Mouse (Mus musculus) MEL (cell line): ENCODE data around the gene Dnmt3l. TPM values are rescaled to one million over a fixed set of nuclear protein-coding genes. Genes with fewer than 3 reads are reported as not detected.

ENCODE experiments used
- DNase-seq: peaks from one replicate; pipeline ENCODE4 v3.0.0; 2011; ENCODE audit warnings: low read depth, low spot score
- H3K27ac ChIP-seq: 2 replicates; pipeline ENCODE4 v1.5.1; 2012; ENCODE audit warnings: low read depth, mild to moderate bottlenecking, control low read depth, low read length, moderate library complexity; ENCODE audit not compliant: control insufficient read depth
- H3K27me3 ChIP-seq, 2 experiments: fragments of 150-350 bp in 1 of 2; sonication (generic) in 1 of 2; 2 replicates each; pipeline ENCODE4 v1.6.1; 2012; ENCODE audit warnings: low read length in 2 of 2, mild to moderate bottlenecking in 2 of 2, improper control_type of control experiment in 1 of 2, moderate library complexity in 1 of 2; ENCODE audit not compliant: insufficient read depth in 2 of 2, control insufficient read depth in 1 of 2
- H3K36me3 ChIP-seq, 2 experiments: 2 replicates each; pipeline ENCODE4 v1.6.1; 2012 to 2014; ENCODE audit warnings: low read length in 2 of 2, improper control_type of control experiment in 1 of 2, inconsistent platforms in 1 of 2, mild to moderate bottlenecking in 1 of 2; ENCODE audit not compliant: insufficient read depth in 2 of 2, control insufficient read depth in 1 of 2
- H3K4me1 ChIP-seq, 2 experiments: fragments of 150-350 bp in 1 of 2; sonication (generic) in 1 of 2; 2 replicates each; pipeline ENCODE4 v1.6.1; 2012; ENCODE audit warnings: low read length in 2 of 2, improper control_type of control experiment in 1 of 2, mild to moderate bottlenecking in 1 of 2; ENCODE audit not compliant: insufficient read depth in 2 of 2, control insufficient read depth in 1 of 2
- H3K4me3 ChIP-seq, 2 experiments: fragments of 150-350 bp in 1 of 2; sonication (generic) in 1 of 2; 2 replicates each; pipeline ENCODE4 v1.5.1; 2012; ENCODE audit warnings: low read depth in 2 of 2, low read length in 2 of 2, mild to moderate bottlenecking in 2 of 2, moderate library complexity in 2 of 2, control low read depth in 1 of 2, improper control_type of control experiment in 1 of 2; ENCODE audit not compliant: control insufficient read depth in 1 of 2, insufficient read depth in 1 of 2
- H3K79me2 ChIP-seq: 2 replicates; pipeline ENCODE4 v1.6.1; 2012; ENCODE audit warnings: mild to moderate bottlenecking, low read length, moderate library complexity; ENCODE audit not compliant: control insufficient read depth, poor library complexity, insufficient read depth
- H3K9ac ChIP-seq: 2 replicates; pipeline ENCODE4 v1.6.1; 2012; ENCODE audit warnings: low read depth, mild to moderate bottlenecking, control low read depth, low read length, moderate library complexity; ENCODE audit not compliant: control insufficient read depth, poor library complexity, severe bottlenecking
- H3K9me3 ChIP-seq: fragments of 150-350 bp; sonication (generic); replicated peaks from 2 replicates; pipeline ENCODE4 v1.6.1; 2012; ENCODE audit warnings: mild to moderate bottlenecking, low read length, improper control_type of control experiment, moderate library complexity; ENCODE audit not compliant: insufficient read depth
- BHLHE40 ChIP-seq: IDR thresholded peaks from 2 replicates; pipeline ENCODE4 v1.6.1; 2012; ENCODE audit warnings: low read depth, mild to moderate bottlenecking, inconsistent platforms, low read length, improper control_type of control experiment, borderline replicate concordance
- E2F4 ChIP-seq: IDR thresholded peaks from 2 replicates; pipeline ENCODE4 v1.6.1; 2011; ENCODE audit warnings: low read depth, low read length, improper control_type of control experiment, borderline replicate concordance
- ELF1 ChIP-seq: IDR thresholded peaks from 2 replicates; pipeline ENCODE4 v1.6.1; 2014; ENCODE audit warnings: low read depth, mild to moderate bottlenecking, inconsistent platforms, low read length, improper control_type of control experiment, moderate library complexity
- ETS1 ChIP-seq: IDR thresholded peaks from 2 replicates; pipeline ENCODE4 v1.6.1; 2012; ENCODE audit warnings: low read depth, mild to moderate bottlenecking, inconsistent platforms, low read length, improper control_type of control experiment, moderate library complexity
- GABPA ChIP-seq: IDR thresholded peaks from 2 replicates; pipeline ENCODE4 v1.6.1; 2012; ENCODE audit warnings: low read depth, mild to moderate bottlenecking, inconsistent platforms, low read length, improper control_type of control experiment, moderate library complexity
- GATA1 ChIP-seq: IDR thresholded peaks from 2 replicates; pipeline ENCODE4 v1.6.1; 2011; ENCODE audit warnings: low read depth, low read length, improper control_type of control experiment
- KAT2A ChIP-seq: conservative IDR thresholded peaks from 2 replicates; pipeline ENCODE4 v1.6.1; 2012; ENCODE audit warnings: low read depth, low read length, improper control_type of control experiment, inconsistent platforms
- MAX ChIP-seq: IDR thresholded peaks from 2 replicates; pipeline ENCODE4 v1.6.1; 2011; ENCODE audit warnings: low read length, improper control_type of control experiment
- MEF2A ChIP-seq: IDR thresholded peaks from 2 replicates; pipeline ENCODE4 v1.6.1; 2014; ENCODE audit warnings: low read depth, mild to moderate bottlenecking, inconsistent platforms, low read length, improper control_type of control experiment; ENCODE audit not compliant: poor library complexity, insufficient replicate concordance, severe bottlenecking; ENCODE audit errors: extremely low read depth
- MXI1 ChIP-seq: IDR thresholded peaks from 2 replicates; pipeline ENCODE4 v1.6.1; 2011; ENCODE audit warnings: mild to moderate bottlenecking, low read depth, low read length, improper control_type of control experiment
- MYB ChIP-seq: IDR thresholded peaks from 2 replicates; pipeline ENCODE4 v1.6.1; 2011; ENCODE audit warnings: mild to moderate bottlenecking, low read depth, low read length, improper control_type of control experiment
- NELFE ChIP-seq: IDR thresholded peaks from 2 replicates; pipeline ENCODE4 v1.6.1; 2011; ENCODE audit warnings: low read depth, low read length, improper control_type of control experiment
- POLR2A ChIP-seq, 2 experiments: IDR thresholded peaks; 2 replicates each; pipeline ENCODE4 v1.6.1; 2011 to 2012; ENCODE audit warnings: low read length in 2 of 2, mild to moderate bottlenecking in 2 of 2, control low read depth in 1 of 2, improper control_type of control experiment in 1 of 2, low read depth in 1 of 2, moderate library complexity in 1 of 2; ENCODE audit not compliant: control insufficient read depth in 1 of 2, insufficient read depth in 1 of 2, poor library complexity in 1 of 2
- SIN3A ChIP-seq: IDR thresholded peaks from 2 replicates; pipeline ENCODE4 v1.6.1; 2012; ENCODE audit warnings: low read length, improper control_type of control experiment, inconsistent platforms
- TAL1 ChIP-seq: IDR thresholded peaks from 2 replicates; pipeline ENCODE4 v1.6.1; 2012; ENCODE audit warnings: mild to moderate bottlenecking, inconsistent platforms, low read length, moderate library complexity, mixed read lengths
- TBP ChIP-seq: IDR thresholded peaks from 2 replicates; pipeline ENCODE4 v1.8.0; 2011; ENCODE audit warnings: low read depth, low read length, improper control_type of control experiment
- USF1 ChIP-seq: IDR thresholded peaks from 2 replicates; pipeline ENCODE4 v1.6.1; 2014; ENCODE audit warnings: low read depth, mild to moderate bottlenecking, inconsistent platforms, low read length, improper control_type of control experiment, moderate library complexity
- ZC3H11A ChIP-seq: IDR thresholded peaks from 2 replicates; pipeline ENCODE4 v1.6.1; 2012; ENCODE audit warnings: low read depth, mild to moderate bottlenecking, inconsistent platforms, low read length, improper control_type of control experiment
- ZKSCAN1 ChIP-seq: IDR thresholded peaks from 2 replicates; pipeline ENCODE4 v1.6.1; 2012; ENCODE audit warnings: low read depth, mild to moderate bottlenecking, inconsistent platforms, low read length, improper control_type of control experiment, moderate library complexity
- ZMIZ1 ChIP-seq: IDR thresholded peaks from 2 replicates; pipeline ENCODE4 v1.6.1; 2012; ENCODE audit warnings: low read depth, mild to moderate bottlenecking, inconsistent platforms, low read length, improper control_type of control experiment, moderate library complexity
- ZNF384 ChIP-seq: IDR thresholded peaks from 2 replicates; pipeline ENCODE4 v1.6.1; 2012; ENCODE audit warnings: low read depth, mild to moderate bottlenecking, inconsistent platforms, low read length, improper control_type of control experiment
- polyA plus RNA-seq, 2 experiments: library from polyadenylated mRNA; stranded (reverse) in 1 of 2; unstranded in 1 of 2; fragments of >175 nt in 1 of 2; fragments of >200 nt in 1 of 2; gene quantifications; 2 replicates each; pipeline versions ENCODE4 v1.2.1 to v1.2.4; 2012; ENCODE audit warnings: low replicate concordance in 2 of 2, low read depth in 1 of 2; ENCODE audit not compliant: insufficient read length in 2 of 2, insufficient read depth in 1 of 2, missing spikeins in 1 of 2
- total RNA-seq: library from RNA; depleted of rRNA; stranded (reverse); fragments of 300-350 nt; gene quantifications from 2 replicates; pipeline ENCODE4 v1.2.3, GENCODE M21; 2012

Gene Dnmt3l
- total and polyA plus RNA-seq, 3 experiments, result not detected

- no peak for DNase-seq
- H3K36me3 ChIP-seq, result no peaks in the 10 kb centered on the region; a peak in 2 of 4 replicates
- TF ChIP-seq ZKSCAN1 (no peak), NELFE (no peak), GABPA (no peak), GATA1 (no peak), ZC3H11A (no peak), MYB (no peak), BHLHE40 (no peak), E2F4 (no peak), MEF2A (no peak), SIN3A (no peak), ZNF384 (no peak), MXI1 (no peak), KAT2A (no peak), TAL1 (no peak)
- TF ChIP-seq, all 39 proteins: peak for 0
- Histone ChIP-seq H3K27me3 (no peaks in the 10 kb centered on the region; a peak in 1 of 4 replicates), H3K4me3 (no peak overlapping the region), H3K27ac (no peak overlapping the region), H3K4me1 (peaks cover 2 to 10% of the 10 kb centered on the region in 2 experiments; a peak in 2 of 4 replicates), H3K9me3 (no peaks in the 10 kb centered on the region), H3K79me2 (peaks cover 14% of the 10 kb centered on the region), H3K9ac (no peak overlapping the region)
Measured at GRCm38 (mm10) chr10:78012661-78013495, 28.9 kb upstream of the Dnmt3l start.

- Histone ChIP-seq H3K9ac (no peak overlapping the region), H3K4me3 (no peak overlapping the region), H3K4me1 (peaks cover 0 to 8% of the 10 kb centered on the region in 2 experiments; a peak in 2 of 4 replicates), H3K27me3 (no peaks in the 10 kb centered on the region; a peak in 1 of 4 replicates), H3K79me2 (no peaks in the 10 kb centered on the region), H3K9me3 (no peaks in the 10 kb centered on the region), H3K27ac (no peak overlapping the region), H3K36me3 (no peaks in the 10 kb centered on the region)
- no peak for DNase-seq
- TF ChIP-seq ELF1, result no peak
- no peak for TF ChIP-seq POLR2A (IDR thresholded peaks at IDR 0.05; ENCODE audit: control insufficient read depth in 1 of 2, insufficient read depth in 1 of 2, low read depth in 1 of 2, low read length in 2 of 2, poor library complexity in 1 of 2)
- no peak for TF ChIP-seq ZMIZ1
- TF ChIP-seq BHLHE40, result no peak
- TF ChIP-seq TBP, result no peak
- TF ChIP-seq TAL1, result no peak
- TF ChIP-seq ETS1, result no peak
- TF ChIP-seq USF1, result no peak
- no peak for TF ChIP-seq MAX
Measured at GRCm38 (mm10) chr10:78015489-78015888, 26.3 kb upstream of the Dnmt3l start.
